Mouse (Mus musculus): ENCODE measurements around the gene Olfr668.
"Not testable (repeated sequence)": the region's sequence is repeated elsewhere in the genome, so short reads cannot be mapped to it uniquely, and the experiment has no call there.

Gene Olfr668

GRCm38 (mm10) chr7:104927957-104928356, at the start of gene Olfr668:
Gene Olfr668 (minus strand): TSS chr7:104928057.
- no peak for DNase-seq (ENCODE audit: low spot score in 2 of 2)

DNA sequence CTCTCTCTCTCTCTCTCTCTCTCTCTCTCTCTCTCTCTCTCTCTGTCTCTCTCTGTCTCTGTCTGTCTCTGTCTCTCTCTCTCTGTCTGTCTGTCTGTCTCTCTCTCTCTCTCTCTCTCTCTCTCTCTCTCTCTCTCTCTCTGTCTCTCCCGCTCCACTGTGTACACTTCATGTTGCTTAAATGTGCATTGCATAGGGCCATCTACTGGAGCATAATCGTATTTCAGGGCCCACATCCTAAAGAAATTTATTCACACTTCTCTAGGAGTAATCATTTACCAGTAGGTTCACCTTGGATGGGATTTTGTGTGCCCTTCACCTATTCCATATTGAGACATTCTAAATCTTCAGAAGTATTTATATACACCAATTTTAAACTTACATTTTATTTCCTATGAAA, 44.6 kb upstream of the Olfr668 start:
- DNase-seq (ENCODE audit: low spot score in 2 of 2), result not testable (repeated sequence)

GRCm38 (mm10) chr7:104962520-104962919, 34.7 kb upstream of the Olfr668 start, which contains the start of gene Olfr670:
Gene Olfr670 (minus strand): TSS chr7:104962620.
- no peak for DNase-seq (ENCODE audit: low spot score in 2 of 2)

DNA sequence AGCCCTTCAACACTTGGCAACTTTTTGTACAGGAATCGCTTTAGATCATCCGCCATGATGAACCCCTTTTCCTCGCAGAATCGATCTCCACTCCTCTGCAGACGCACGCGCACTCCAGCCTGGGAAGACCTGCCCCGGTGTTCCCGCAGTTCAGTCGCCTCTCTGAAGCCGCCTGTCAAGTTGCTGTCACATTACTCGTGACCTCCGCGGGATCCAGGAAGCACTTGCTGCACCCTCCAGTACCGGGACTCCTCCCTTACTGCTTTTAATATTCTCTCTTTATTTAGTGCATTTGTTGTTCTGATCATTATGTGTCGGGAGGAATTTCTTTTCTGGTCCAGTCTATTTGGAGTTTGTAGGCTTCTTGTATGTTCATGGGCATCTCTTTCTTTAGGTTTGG, 22.4 kb upstream of the Olfr668 start:
- not testable (repeated sequence) for DNase-seq (ENCODE audit: low spot score in 2 of 2)

- no peak for DNase-seq (ENCODE audit: low spot score in 2 of 2)
These were observed 6.1 kb upstream of the Olfr668 start, which contains the start of gene Olfr669 for GRCm38 (mm10) chr7:104933940-104934339. Gene Olfr669 (plus strand): TSS chr7:104934240.

DNA sequence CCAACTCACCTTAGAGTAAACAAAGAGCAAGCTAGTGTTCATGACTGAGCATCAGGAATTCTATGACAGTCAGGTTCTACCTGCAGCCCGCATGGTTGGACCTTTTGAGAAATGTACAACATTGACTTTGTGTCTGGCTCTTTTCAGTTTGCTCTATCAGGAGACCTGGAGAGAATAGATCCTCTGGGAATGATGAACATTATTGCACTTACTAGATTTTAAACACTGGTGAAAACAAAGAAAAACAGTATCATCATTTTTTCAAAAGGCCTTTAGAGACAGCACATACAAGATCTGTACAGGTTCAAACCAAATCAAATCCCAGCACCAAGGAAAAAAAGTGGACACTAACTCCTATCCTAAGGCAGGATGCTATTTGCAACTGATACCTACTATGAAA, 6.5 kb downstream of the Olfr668 start, which contains the start of gene Olfr667:
Gene Olfr667 (minus strand): TSS at position 101 of the 400 bp plus-strand sequence.
- no peak for DNase-seq (ENCODE audit: low spot score in 2 of 2)

DNA sequence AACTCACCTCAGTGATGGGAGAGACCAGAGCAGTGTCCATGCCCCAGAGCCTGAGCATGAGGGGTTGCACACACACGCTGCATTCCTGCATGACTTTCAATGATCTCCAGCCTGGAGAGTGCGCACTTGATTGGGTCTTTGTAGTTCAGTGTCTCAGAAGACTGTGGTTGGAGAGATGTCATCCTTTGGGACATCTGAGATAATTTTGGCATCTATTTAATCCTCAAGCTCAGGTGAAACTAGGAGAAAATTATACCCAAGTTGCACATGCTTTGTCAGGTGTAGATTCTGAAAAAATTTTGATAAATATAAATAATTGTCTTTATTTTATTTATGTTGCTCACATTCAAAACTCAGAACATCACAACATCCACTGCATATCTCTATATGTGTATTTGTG, 32.0 kb downstream of the Olfr668 start, which contains the start of gene Olfr666:
Gene Olfr666 (minus strand): TSS at position 101 of the 400 bp plus-strand sequence.
- DNase-seq (ENCODE audit: low spot score in 2 of 2), result no peak

DNA sequence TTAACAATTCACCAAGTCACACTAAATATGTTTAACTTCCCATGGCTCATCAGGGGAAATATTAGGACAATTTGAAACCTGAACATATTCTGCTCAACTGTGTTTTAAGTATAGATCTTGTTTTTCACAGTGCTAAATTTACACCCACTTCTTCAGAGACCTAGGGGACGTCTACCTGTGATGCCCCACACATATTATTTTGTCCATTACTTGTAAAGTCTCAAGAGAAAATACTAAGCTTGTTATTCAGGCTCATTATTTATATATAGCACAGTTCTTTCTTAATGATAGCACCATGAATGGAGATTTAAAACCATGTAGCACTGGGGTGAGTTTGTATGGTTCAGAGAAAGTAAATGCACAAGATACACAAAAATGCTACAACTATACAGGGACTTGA, 50.1 kb downstream of the Olfr668 start, which contains the start of gene Olfr665:
Gene Olfr665 (plus strand): TSS at position 301 of the 400 bp plus-strand sequence.
- no peak for DNase-seq (ENCODE audit: low spot score in 2 of 2)

All from natural killer cell, adult 2 months (primary cell).